Mouse (Mus musculus): ENCODE measurements around the gene Lrrc8b.

Gene Lrrc8b

DNA sequence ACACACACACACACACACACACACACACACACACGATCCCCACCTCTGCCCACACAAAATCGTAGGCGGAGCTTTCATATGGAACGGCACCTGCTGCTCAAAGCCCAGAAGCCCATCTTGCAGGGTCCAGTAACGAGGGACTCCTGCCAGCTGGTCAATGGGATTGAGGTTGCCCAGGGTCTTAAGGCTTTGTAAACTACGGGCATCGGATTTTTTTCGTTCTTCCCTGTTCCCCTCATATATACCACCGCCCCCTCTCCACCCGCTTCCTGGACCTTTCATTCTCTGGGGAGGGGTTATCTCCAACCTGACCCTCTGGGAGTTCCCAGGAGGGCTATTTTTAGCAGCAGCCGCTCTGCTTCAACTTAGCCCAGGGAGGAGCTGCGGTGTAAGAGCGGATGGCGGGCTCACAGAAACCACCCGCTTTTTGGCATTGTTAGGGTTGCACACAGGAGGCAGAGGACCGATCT lies 103.1 kb downstream of the Lrrc8b start:
- peak; percentile 78 for DNase-seq (ENCODE audit: low read depth, low spot score)

DNA sequence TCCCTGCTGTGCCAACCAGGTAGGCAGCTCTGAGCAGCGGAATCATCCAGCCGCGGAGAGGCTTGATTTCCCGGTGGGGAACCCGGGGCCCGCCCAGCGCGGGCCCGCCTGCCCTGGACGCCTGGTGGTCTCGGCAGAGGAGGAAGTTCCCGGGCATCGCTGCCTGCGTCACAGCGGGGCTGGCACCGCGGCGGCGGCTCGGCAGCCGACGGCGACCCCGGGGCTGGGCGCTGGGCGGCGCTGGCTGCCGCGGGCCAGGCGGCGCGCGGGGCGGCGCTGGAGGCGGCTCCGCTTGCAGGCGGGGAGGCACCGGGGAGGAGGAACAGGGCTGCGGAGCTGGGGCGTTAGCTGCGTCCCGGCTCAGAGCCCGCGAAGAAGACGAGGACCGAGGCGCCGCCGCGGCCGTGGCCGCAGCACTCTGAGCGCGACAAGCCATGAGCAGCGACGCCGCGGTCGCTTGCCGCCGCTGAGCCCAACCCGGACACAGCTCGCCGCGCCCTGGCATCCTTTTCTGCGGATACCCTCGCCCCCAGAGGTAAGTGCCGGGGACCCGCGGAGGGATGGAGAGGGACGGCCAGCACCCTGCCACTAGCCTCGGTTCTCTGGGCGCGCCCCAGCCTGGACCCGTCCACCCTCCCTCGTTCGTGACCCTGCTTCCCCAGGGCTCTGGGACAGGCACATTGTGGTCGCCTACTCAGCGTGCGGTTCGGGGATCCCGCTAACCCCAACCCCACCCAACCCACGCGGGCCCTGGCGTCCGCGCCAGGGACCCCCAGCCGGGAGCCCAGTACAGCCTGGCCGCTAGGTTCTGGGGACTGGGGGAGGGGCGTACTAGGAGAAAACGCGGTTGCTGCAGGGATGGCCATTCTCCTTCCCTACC lies 103.8 kb downstream of the Lrrc8b start, which contains the start of gene Lrrc8c:
TSS of gene Lrrc8c (plus strand) at position 293 of the 880 bp plus-strand sequence.
- DNase-seq (ENCODE audit: low read depth, low spot score): peak; percentile 89

DNA sequence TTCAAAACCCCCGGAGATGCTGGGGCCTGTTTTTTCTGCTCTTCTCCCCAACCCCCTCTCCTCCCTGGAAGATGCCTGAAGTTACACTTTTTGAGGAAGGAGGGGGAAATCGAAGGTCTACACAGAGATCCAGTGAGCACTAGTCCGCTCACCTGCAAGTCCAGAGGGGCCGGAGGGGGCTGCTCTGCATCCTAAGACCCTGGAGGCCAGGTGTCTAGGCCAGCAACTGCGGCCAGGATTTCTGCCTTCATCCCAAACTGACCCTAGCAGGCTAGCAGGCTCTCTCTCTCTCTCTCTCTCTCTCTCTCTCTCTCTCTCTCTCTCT lies 104.4 kb downstream of the Lrrc8b start:
- no peak for DNase-seq (ENCODE audit: low read depth, low spot score)

DNA sequence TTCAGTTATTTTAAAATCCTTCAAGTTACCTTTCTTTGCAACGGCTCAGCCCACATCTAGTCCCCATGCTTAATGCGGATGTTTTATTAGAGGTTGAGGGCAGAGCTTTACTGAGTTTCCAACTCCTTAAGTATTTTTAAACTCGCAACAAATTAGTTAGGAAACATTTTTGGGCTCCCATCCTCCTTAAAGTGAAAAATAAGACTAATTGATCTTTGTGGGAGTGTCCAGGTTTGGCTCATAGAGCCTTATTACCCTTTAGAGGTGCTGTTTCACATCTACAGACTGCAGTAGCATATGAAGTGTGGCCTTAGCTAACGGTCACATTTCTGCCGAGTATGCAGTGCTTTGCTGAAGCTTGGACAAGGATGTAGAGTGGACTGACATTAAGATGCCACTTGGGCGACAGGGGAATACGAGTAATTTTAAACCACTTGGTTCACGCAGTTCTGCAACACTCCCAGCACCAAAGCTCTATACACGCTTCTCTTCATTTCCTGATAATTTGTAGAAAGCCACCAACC lies 104.9 kb downstream of the Lrrc8b start:
- DNase-seq (ENCODE audit: low read depth, low spot score): peak; percentile 26

DNA sequence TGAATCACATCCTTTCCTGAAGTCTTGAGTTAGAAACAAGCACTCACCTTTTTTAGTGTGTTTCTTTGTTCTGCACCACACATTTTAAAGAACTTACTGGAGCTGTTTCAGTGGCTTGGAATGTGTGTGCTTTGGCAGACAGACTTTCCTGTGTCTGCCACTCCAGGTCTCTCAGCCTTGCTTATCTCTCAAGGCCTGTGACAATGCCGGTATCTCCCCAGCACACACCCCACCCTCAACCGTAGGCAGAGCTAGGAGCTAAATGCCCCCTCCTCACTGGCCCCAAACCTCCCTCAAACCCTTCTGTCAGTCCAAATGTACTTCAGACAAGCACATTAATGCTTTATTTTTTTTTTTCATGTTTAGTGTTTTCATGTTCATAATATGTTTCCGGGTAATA lies 107.9 kb downstream of the Lrrc8b start:
- no peak for DNase-seq (ENCODE audit: low read depth, low spot score)

DNA sequence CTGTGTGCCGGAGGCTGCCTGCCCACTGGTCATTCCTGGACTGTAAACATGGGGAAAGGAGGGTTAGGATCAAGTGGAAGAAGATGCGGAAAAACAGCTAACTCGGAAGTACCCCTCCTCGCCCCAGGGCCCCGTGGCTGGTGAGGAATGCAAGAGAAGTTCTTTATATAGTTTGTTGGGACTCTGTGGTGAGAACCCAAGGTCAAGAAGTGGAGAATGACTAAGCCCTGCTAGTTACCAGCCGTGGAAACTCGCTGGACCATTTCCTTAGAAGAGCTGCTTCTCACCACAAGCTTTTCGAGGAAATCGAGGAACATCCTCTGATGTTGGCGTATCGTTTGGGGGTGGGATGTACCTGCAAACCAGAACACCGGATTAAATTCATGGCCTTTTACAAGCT lies 109.4 kb downstream of the Lrrc8b start:
- DNase-seq (ENCODE audit: low read depth, low spot score): no peak

DNA sequence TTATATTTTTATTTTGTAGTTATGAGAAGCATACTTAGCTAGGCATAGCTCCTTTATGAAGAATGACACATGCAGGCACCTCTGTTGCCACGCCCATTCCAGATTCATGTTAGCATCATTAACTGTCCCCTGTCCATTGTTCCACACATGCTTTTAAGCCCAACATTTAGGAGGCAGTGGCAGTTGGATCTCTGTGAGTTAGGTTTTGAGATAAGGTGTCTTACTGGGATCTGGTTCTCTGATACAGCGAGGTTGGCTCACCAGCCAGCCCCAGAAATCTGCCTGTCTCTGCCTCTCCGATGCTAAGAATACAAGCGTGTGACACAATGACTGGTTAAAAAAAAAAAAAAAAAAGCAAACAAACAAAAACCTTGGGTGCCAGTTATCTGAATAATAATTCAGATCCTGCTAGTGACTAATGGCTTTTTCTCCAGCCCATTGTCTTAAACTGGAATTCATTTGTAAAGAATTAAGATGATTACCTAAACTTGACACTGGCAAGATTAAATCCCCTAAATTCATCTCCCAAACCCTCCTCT lies 110.6 kb downstream of the Lrrc8b start:
- DNase-seq (ENCODE audit: low read depth, low spot score): no peak

DNA sequence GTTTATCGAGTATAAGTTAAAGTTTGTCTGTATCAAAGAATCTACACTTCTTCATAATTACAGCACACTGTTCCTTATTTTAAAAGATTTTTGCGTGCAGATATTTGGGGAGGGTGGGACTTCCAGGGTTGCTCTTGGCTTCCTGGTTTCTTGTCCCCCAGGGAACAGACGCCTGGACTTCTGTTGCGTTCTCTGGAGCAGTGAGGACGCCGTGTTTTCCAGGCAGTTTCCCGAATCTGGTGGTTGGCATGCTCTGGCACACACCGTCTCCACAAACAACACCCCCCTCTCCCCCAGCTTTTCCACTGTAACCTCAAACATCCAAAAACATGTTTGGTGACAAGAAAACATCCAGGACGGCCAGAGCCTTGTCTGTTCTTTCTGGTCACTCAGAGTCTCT lies 111.2 kb downstream of the Lrrc8b start:
- DNase-seq (ENCODE audit: low read depth, low spot score): no peak

DNA sequence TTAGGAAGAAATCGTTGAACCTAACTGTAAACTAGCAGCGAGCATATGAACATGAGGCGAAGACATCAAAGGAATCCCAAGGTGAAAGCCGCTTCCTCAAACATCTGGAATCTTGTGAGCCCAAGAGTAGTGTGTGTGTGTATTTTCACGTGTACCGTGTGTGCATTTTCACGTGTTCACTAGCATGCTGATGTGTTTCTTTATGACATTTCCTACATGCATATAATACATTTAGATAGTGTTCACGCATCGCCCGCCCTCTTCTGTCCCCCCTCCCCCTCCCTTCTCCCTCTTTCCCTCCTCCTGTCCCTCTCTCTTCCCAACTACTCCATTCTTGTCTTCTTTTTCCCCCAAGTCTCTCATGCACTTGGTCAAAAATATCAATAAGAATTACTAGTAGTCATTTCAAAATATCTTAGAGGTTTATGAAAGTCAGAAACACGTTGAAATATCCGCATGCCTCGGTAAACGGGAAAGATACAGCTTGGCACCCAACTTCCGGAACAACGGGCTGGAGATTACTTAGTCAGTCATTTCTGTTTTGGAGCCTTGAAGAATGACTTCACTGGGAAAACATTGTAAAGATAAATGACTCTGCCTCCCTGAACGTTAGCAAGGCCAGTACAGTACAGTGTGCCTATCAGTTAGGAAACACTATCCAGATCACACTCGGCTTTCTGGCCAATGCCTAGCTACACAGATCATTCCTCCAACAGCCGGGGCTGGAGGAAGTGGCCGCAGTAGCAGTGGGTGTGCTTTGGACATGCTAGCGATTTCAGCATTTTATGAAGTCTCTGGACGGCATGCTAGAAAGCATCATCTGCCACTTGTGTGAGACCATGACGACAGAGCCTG lies 112.1 kb downstream of the Lrrc8b start:
- no peak for DNase-seq (ENCODE audit: low read depth, low spot score)

DNA sequence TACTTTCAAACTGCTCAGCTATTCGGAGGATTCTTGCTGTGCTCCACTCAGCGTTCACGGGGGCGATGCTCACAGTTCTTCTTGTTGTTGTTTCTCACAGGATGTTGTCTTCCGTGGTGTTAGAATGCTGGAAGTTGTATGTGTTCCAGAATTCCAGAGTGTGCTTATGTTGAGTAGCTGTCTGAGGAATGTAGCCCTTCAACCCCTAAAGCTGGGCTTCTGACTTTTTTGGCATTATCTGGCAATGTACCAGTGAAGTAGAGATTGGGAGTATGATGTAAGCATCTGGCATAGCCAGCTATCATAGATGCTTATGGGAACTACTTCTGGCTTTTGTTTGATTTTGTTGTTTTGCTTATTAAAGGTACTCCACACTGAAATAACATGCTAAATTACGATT lies 115.0 kb downstream of the Lrrc8b start:
- DNase-seq (ENCODE audit: low read depth, low spot score): no peak

DNA sequence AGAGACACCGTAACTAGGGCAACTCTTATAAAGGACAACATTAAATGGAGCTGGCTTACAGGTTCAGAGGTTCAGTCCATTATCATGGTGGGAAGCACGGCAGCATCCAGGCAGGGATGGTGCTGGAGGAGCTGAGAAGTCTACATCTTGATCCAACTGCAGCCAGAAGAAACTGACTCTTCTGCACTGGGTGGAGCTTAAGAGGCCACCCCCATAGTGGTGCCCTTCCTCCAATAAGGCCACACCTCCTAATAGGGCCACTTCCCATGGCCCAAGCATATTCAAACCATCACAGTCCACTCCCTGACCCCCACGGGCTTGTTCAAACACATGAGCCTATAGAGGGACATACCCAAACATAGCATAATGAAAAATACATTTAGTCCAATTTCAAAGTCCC lies 119.6 kb downstream of the Lrrc8b start:
- DNase-seq (ENCODE audit: low read depth, low spot score): no peak

DNA sequence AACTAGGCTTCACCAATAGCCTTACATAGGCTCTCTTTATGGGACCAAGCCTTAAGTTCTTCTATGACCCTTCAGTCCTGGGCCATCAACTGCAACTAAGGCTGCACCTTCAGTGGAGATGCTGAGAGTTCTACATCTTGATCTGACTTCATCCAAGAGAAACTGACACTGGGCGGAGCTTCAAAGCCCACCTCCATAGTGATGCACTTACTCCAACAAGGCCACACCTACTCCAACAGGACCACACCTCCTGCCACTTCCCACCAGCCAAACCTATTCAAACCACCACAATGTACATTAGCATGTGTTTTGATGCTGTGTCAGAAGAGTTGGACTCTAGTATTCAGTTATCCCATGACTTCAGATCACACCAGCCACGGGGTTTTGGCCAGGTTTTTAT lies 120.6 kb downstream of the Lrrc8b start:
- DNase-seq (ENCODE audit: low read depth, low spot score): no peak

DNA sequence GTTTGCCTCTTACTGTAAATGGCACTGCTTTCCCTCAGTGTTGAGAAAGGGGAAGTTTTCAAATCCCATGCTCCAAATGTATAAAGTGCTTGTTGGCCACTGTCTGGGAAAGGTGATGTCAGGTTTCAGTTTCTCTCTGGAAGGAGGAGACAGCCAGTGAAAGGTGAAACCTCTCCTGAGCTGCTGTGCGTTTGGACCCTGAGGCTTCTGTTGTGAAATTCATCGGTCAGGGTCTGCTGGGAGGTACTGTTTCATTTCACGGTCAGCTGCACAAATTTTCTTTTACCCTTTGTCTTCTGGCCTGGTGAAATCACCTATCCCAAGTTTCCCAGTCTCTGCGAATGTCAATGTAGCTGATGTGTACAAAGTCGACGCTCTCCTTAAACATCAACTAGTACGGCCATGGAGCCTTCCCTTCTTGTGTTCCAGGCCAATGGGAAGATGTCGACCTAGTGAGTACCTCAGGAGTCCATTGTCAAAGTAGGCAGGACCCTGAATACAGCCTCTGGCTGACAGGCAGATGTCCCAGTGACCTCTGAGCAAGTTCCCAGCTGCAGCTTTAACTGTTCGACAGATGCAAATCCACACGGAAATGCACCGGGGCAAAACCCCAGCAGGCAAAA lies 121.6 kb downstream of the Lrrc8b start:
- no peak for DNase-seq (ENCODE audit: low read depth, low spot score)
